Mouse (Mus musculus) heart, embryonic 12.5 days (tissue): ENCODE measurements around the gene Nt5dc2. TPM values are rescaled to one million over a fixed set of nuclear protein-coding genes. Genes with fewer than 3 reads are reported as not detected.

ENCODE experiments used
- ATAC-seq: fragments of 200-750 bp; cut with Nextera tagmentation; 2 replicates; pipeline ENCODE4 v1.8.0; 2017; ENCODE audit warnings: moderate TSS enrichment, moderate library complexity; ENCODE audit not compliant: insufficient number of reproducible peaks, low FRiP score
- H3K27ac ChIP-seq: fragments of 300-500 bp; sonication (generic); 2 replicates; pipeline ENCODE4 v1.5.1; 2016; ENCODE audit warnings: mild to moderate bottlenecking, moderate library complexity; ENCODE audit not compliant: poor library complexity, severe bottlenecking
- H3K27me3 ChIP-seq: fragments of 300-500 bp; sonication (generic); replicated peaks from 2 replicates; pipeline ENCODE4 v1.6.1; 2016; ENCODE audit warnings: mild to moderate bottlenecking, moderate library complexity
- H3K36me3 ChIP-seq: fragments of 300-500 bp; sonication (generic); 2 replicates; pipeline ENCODE4 v1.6.1; 2016; ENCODE audit warnings: mild to moderate bottlenecking, moderate library complexity
- H3K4me1 ChIP-seq: fragments of 300-500 bp; sonication (generic); replicated peaks from 2 replicates; pipeline ENCODE4 v1.6.1; 2016; ENCODE audit warnings: mild to moderate bottlenecking
- H3K4me2 ChIP-seq: fragments of 300-500 bp; sonication (generic); 2 replicates; pipeline ENCODE4 v1.6.1; 2016; ENCODE audit warnings: mild to moderate bottlenecking, moderate library complexity
- H3K4me3 ChIP-seq: fragments of 300-500 bp; sonication (generic); 2 replicates; pipeline ENCODE4 v1.5.1; 2016; ENCODE audit warnings: mild to moderate bottlenecking
- H3K9ac ChIP-seq: fragments of 300-500 bp; sonication (generic); 2 replicates; pipeline ENCODE4 v1.6.1; 2016; ENCODE audit warnings: mild to moderate bottlenecking, moderate library complexity
- H3K9me3 ChIP-seq: fragments of 300-500 bp; sonication (generic); replicated peaks from 2 replicates; pipeline ENCODE4 v1.6.1; 2016; ENCODE audit warnings: mild to moderate bottlenecking, moderate library complexity
- WGBS: fragments of 180-500 bp; shearing (Covaris S2); methylation state at CpG from one replicate; pipeline ENCODE4 v1.1.7; 2016; 5-methylcytosine and 5-hydroxymethylcytosine counted together
- polyA plus RNA-seq: library from polyadenylated mRNA; unstranded; fragments of >200 nt; fragmentation: Nextera tagmentation; extraction: Ambion mirVana; gene quantifications from 2 replicates; pipeline ENCODE4 v1.2.1, GENCODE M21; 2016

The Nt5dc2 gene
- polyA plus RNA-seq, 1 experiment from 2014 or later, result 343 TPM

GRCm38 (mm10) chr14:31171386-31171785, 40.5 kb downstream of the Nt5dc2 start:
- WGBS, result 89% methylated on average over 11 of the region's 11 CpGs

GRCm38 (mm10) chr14:31171821-31172220, 41.0 kb downstream of the Nt5dc2 start:
- Histone ChIP-seq H3K4me3 (no peak overlapping the region), H3K27me3 (no peaks in the 10 kb centered on the region), H3K4me2 (no peak overlapping the region), H3K36me3 (peaks cover 69% of the 10 kb centered on the region), H3K9me3 (no peaks in the 10 kb centered on the region), H3K9ac (no peak overlapping the region), H3K27ac (no peak overlapping the region), H3K4me1 (peaks cover 54% of the 10 kb centered on the region)
- 96% methylated on average over 15 of the region's 15 CpGs for WGBS
- no peak for ATAC-seq

More at GRCm38 (mm10) chr14:31171386-31171785, 40.5 kb downstream of the Nt5dc2 start:
- Histone ChIP-seq H3K4me2 (no peak overlapping the region), H3K4me1 (peaks cover 58% of the 10 kb centered on the region), H3K9ac (no peak overlapping the region), H3K36me3 (peaks cover 64% of the 10 kb centered on the region), H3K27ac (peak overlapping the region; percentile 30; the same call in 1 of the 2 replicates), H3K9me3 (no peaks in the 10 kb centered on the region), H3K4me3 (no peak overlapping the region), H3K27me3 (no peaks in the 10 kb centered on the region)
- no peak for ATAC-seq

- H3K4me3 ChIP-seq, result no peak overlapping the region
- ATAC-seq, result no peak; the same call in 1 of the 2 replicates
- H3K36me3 ChIP-seq, result peaks cover 80% of the 10 kb centered on the region
- 67% methylated on average over 18 of the region's 18 CpGs for WGBS
- peaks cover 51% of the 10 kb centered on the region for H3K4me1 ChIP-seq
- H3K4me2 ChIP-seq, result no peak overlapping the region
- H3K27ac ChIP-seq, result 0 out of 2 replicates have a peak overlapping the region, but pooled peaks have one; percentile 20
- H3K9me3 ChIP-seq, result no peaks in the 10 kb centered on the region
- no peaks in the 10 kb centered on the region for H3K27me3 ChIP-seq
- no peak overlapping the region; the same call in 1 of the 2 replicates for H3K9ac ChIP-seq
Measured at GRCm38 (mm10) chr14:31172781-31173455, 42.1 kb downstream of the Nt5dc2 start.

DNA sequence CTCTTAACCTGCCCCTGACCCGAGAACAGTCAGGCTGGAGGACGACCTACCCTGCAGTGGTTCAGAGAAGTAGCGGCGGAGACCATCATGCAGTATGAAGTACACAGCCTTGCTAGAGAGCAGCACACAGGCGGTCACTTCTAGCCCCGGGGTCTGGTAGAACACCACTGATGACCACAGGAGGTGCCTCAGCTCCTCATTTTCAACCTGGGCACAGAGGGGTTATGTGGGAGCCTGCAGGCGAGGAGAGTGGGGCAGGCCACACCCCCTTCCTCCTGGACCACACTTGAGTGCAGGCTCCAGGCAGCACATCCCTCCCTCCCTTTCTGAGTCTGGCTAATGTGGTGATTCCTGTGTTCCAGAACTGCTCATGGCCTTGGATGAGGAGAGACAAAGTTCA, 42.7 kb downstream of the Nt5dc2 start:
- ATAC-seq, result no peak
- Histone ChIP-seq H3K27me3 (no peaks in the 10 kb centered on the region), H3K4me3 (no peak overlapping the region), H3K9me3 (no peaks in the 10 kb centered on the region), H3K36me3 (peaks cover 83% of the 10 kb centered on the region), H3K4me1 (peaks cover 48% of the 10 kb centered on the region), H3K9ac (no peak overlapping the region), H3K4me2 (no peak overlapping the region), H3K27ac (0 out of 2 replicates have a peak overlapping the region, but pooled peaks have one; percentile 20)
- WGBS, result 85% methylated on average over 7 of the region's 7 CpGs

DNA sequence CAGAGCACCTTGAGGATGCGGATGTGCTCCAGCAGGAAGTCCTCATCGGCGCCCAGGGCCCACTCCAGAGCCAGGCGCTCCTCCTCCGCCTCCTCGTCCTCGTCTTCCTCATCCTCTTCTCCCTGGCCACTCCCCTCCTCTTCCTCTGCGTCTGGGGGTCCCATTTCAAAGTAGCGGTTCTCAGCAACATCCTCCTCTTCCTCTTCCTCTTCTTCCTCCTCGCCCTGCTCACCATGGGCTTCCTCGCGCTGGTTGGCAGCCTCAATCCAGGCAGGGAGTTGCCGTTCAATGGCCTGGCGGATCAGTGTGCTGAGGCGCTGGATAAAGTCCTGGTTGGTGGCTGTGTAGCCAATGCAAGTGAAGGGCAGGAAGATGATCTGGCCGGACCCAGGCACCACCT, 46.4 kb downstream of the Nt5dc2 start:
- H3K9me3 ChIP-seq, result no peaks in the 10 kb centered on the region
- peaks cover 96% of the 10 kb centered on the region for H3K36me3 ChIP-seq
- H3K4me1 ChIP-seq, result peaks cover 29% of the 10 kb centered on the region
- no peak overlapping the region for H3K9ac ChIP-seq
- H3K4me2 ChIP-seq, result no peak overlapping the region
- no peak overlapping the region for H3K4me3 ChIP-seq
- ATAC-seq, result no peak
- WGBS, result 87% methylated on average over 16 of the region's 16 CpGs
- H3K27ac ChIP-seq, result no peak overlapping the region
- H3K27me3 ChIP-seq, result no peaks in the 10 kb centered on the region

GRCm38 (mm10) chr14:31177715-31178114, 46.9 kb downstream of the Nt5dc2 start:
- H3K4me2 ChIP-seq, result no peak overlapping the region
- no peak overlapping the region for H3K9ac ChIP-seq
- H3K36me3 ChIP-seq, result peaks cover 96% of the 10 kb centered on the region
- WGBS, result 87% methylated on average over 5 of the region's 5 CpGs
- no peak for ATAC-seq
- no peak overlapping the region for H3K4me3 ChIP-seq
- no peaks in the 10 kb centered on the region for H3K27me3 ChIP-seq
- no peaks in the 10 kb centered on the region for H3K9me3 ChIP-seq
- H3K4me1 ChIP-seq, result peaks cover 28% of the 10 kb centered on the region
- no peak overlapping the region for H3K27ac ChIP-seq

DNA sequence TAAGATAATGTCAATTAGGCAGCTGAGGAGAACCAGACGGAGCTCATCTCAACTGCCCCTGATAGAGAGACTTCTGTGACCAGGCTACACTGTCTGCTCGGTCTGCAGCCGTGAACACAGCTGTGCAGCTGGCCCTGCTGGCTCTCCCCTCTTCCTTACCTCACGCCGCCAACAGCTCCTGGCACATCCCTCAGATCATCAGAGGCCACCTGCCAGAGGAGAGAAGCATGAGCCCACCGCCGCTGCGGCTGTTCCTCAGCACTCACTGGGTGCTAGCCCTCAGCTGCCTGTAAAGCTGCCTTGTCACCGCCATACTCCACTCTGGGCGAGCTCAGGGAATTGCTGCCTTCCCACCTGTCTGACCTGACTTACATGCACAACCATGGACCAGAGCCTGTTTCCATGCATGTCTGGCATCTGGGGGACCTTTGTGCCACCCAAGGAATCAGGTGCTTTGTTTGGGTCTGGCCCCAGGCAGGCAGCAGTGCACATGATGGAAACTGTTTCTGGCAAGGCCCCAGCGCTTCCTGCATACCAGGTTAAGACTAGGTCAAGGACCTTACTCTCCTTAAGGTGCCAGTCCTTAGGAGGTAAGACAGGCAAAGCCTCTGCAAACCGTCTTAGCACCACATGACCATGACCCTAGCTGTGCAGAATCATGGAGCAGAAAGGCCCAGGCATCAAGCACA, 49.0 kb downstream of the Nt5dc2 start:
- no peak overlapping the region for H3K9ac ChIP-seq
- H3K9me3 ChIP-seq, result no peaks in the 10 kb centered on the region
- no peak overlapping the region for H3K4me3 ChIP-seq
- WGBS, result 73% methylated on average over 12 of the region's 12 CpGs
- H3K4me1 ChIP-seq, result peaks cover 29% of the 10 kb centered on the region
- no peaks in the 10 kb centered on the region for H3K27me3 ChIP-seq
- no peak overlapping the region for H3K4me2 ChIP-seq
- H3K36me3 ChIP-seq, result peaks cover 96% of the 10 kb centered on the region
- ATAC-seq, result no peak
- peak overlapping the region; percentile 26; the same call in 1 of the 2 replicates for H3K27ac ChIP-seq

GRCm38 (mm10) chr14:31181512-31181911, 50.7 kb downstream of the Nt5dc2 start:
- H3K36me3 ChIP-seq, result peaks cover 95% of the 10 kb centered on the region
- 0 out of 2 replicates have a peak overlapping the region, but pooled peaks have one; percentile 14 for H3K27ac ChIP-seq
- H3K9me3 ChIP-seq, result no peaks in the 10 kb centered on the region
- H3K4me1 ChIP-seq, result peaks cover 34% of the 10 kb centered on the region
- H3K27me3 ChIP-seq, result no peaks in the 10 kb centered on the region
- no peak overlapping the region for H3K4me2 ChIP-seq
- H3K9ac ChIP-seq, result no peak overlapping the region
- no peak for ATAC-seq
- H3K4me3 ChIP-seq, result no peak overlapping the region
- 67% methylated on average over 4 of the region's 4 CpGs for WGBS

GRCm38 (mm10) chr14:31182786-31183290, 52.0 kb downstream of the Nt5dc2 start:
- peaks cover 95% of the 10 kb centered on the region for H3K36me3 ChIP-seq
- WGBS, result 65% methylated on average over 2 of the region's 2 CpGs
- no peaks in the 10 kb centered on the region for H3K27me3 ChIP-seq
- H3K4me2 ChIP-seq, result no peak overlapping the region
- H3K9ac ChIP-seq, result no peak overlapping the region
- H3K9me3 ChIP-seq, result no peaks in the 10 kb centered on the region
- H3K4me1 ChIP-seq, result peaks cover 46% of the 10 kb centered on the region
- no peak overlapping the region for H3K4me3 ChIP-seq
- H3K27ac ChIP-seq, result peak overlapping the region; percentile 4; the same call in 1 of the 2 replicates
- ATAC-seq, result peak; percentile 63

DNA sequence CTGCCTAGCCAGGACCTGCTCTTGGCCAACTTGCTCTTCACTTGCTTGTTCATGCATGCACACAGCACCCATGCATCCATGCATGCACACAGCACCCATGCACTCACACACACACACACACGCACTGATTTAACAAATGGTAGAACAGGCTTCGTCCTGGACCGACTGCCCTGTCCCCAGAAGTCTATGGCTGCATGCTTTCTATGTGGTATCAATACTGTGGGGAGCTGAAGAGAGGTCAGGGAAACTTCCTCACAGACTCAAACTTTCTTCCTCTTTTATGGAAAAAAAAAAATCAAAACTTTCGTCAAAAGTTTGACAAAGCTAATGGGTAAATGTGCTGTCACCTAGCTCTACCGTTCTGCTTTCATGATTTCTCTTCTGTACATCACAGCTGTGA, 52.7 kb downstream of the Nt5dc2 start:
- Histone ChIP-seq H3K27ac (peak overlapping the region; percentile 23; the same call in 1 of the 2 replicates), H3K4me1 (peaks cover 50% of the 10 kb centered on the region), H3K27me3 (no peaks in the 10 kb centered on the region), H3K9me3 (no peaks in the 10 kb centered on the region), H3K36me3 (peaks cover 98% of the 10 kb centered on the region), H3K4me2 (no peak overlapping the region), H3K4me3 (no peak overlapping the region), H3K9ac (no peak overlapping the region)
- ATAC-seq, result 0 out of 2 replicates have a peak, but pooled peaks have one; percentile 1
- WGBS, result 84% methylated on average over 5 of the region's 5 CpGs

DNA sequence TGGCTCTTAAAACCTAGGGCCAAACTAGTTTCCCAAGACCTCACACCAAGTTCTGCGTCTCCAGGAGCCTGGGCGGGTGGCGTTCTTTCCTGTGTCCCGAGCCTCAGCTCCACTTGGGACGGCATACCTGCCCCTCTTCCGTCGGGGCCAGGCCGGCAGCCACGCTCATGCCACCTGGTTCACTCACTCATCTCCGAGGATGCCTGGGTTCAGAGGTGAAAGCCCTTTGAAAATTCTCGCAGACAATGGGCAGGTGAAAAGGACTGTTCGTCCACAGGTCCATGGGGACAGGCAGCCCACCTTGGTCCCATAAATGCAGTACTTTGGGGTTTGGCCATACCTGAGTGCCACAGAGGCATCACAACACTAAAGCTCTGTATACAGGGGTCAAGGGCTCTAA, 53.3 kb downstream of the Nt5dc2 start:
- WGBS, result 89% methylated on average over 12 of the region's 12 CpGs
- no peak overlapping the region for H3K9ac ChIP-seq
- peaks cover 57% of the 10 kb centered on the region for H3K4me1 ChIP-seq

More for the DNA sequence above, 53.3 kb downstream of the Nt5dc2 start:
- no peak overlapping the region for H3K4me2 ChIP-seq
- H3K36me3 ChIP-seq, result peaks cover 98% of the 10 kb centered on the region
- no peaks in the 10 kb centered on the region for H3K27me3 ChIP-seq
- no peak overlapping the region for H3K27ac ChIP-seq
- ATAC-seq, result no peak
- no peak overlapping the region for H3K4me3 ChIP-seq
- no peaks in the 10 kb centered on the region for H3K9me3 ChIP-seq
